Mouse (Mus musculus): ENCODE data around the gene Neurl1b.

DNA sequence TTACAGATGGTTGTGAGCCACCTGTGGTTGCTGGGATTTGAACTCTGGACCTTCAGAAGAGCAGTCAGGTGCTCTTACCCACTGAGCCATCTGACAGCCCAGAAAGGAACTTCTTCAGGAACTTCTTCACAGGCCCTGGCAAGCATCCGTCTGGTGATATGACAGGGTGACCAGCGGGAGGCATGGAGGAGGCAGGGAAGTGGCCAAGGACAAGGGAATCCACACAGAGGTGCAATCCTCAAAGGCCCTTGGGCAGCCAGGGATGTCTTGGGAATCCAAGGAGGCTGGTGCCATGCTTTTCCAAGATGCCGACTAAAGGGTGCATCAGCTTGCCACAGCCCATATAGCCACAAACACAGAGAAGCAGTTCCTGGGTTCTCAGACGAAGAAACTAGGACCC is 53.0 kb downstream of the Neurl1b start:
- no peak for TF ChIP-seq CTCF (conservative IDR thresholded peaks at IDR 0.05; ENCODE audit: insufficient read depth, insufficient read length, low read depth, low read length)
- no peak for TF ChIP-seq POLR2A (IDR thresholded peaks at IDR 0.05; ENCODE audit: low read depth, low read length)
